Mouse (Mus musculus) midbrain, embryonic 15.5 days (tissue): ENCODE data around the gene Fads1. TPM values are rescaled to one million over a fixed set of nuclear protein-coding genes. Genes with fewer than 3 reads are reported as not detected.

Experiments
- ATAC-seq: fragments of 200-750 bp; cut with Nextera tagmentation; replicated peaks from 2 replicates; pipeline ENCODE4 v1.8.0; 2017; ENCODE audit warnings: moderate TSS enrichment
- H3K27ac ChIP-seq: fragments of 300-500 bp; sonication (generic); 2 replicates; pipeline ENCODE4 v1.5.1; 2015; ENCODE audit warnings: mild to moderate bottlenecking, inconsistent platforms
- H3K27me3 ChIP-seq: fragments of 300-500 bp; sonication (generic); replicated peaks from 2 replicates; pipeline ENCODE4 v1.6.1; 2015; ENCODE audit warnings: inconsistent platforms
- H3K36me3 ChIP-seq: fragments of 300-500 bp; sonication (generic); replicated peaks from 2 replicates; pipeline ENCODE4 v1.6.1; 2015; ENCODE audit warnings: inconsistent platforms
- H3K4me1 ChIP-seq: fragments of 300-500 bp; sonication (generic); 2 replicates; pipeline ENCODE4 v1.6.1; 2015; ENCODE audit warnings: inconsistent platforms
- H3K4me2 ChIP-seq: fragments of 300-500 bp; sonication (generic); 2 replicates; pipeline ENCODE4 v1.6.1; 2015; ENCODE audit warnings: inconsistent platforms, mild to moderate bottlenecking, moderate library complexity
- H3K4me3 ChIP-seq: fragments of 300-500 bp; sonication (generic); 2 replicates; pipeline ENCODE4 v1.5.1; 2015; ENCODE audit warnings: mild to moderate bottlenecking, inconsistent platforms
- H3K9ac ChIP-seq: fragments of 300-500 bp; sonication (generic); 2 replicates; pipeline ENCODE4 v1.6.1; 2015; ENCODE audit warnings: mild to moderate bottlenecking, inconsistent platforms
- H3K9me3 ChIP-seq: fragments of 300-500 bp; sonication (generic); 2 replicates; pipeline ENCODE4 v1.6.1; 2016; ENCODE audit warnings: inconsistent platforms
- WGBS: fragments of 180-500 bp; shearing (Covaris S2); methylation state at CpG from one replicate; pipeline ENCODE4 v1.1.7; 2015; ENCODE audit warnings: mixed read lengths; 5-methylcytosine and 5-hydroxymethylcytosine counted together
- polyA plus RNA-seq: library from polyadenylated mRNA; unstranded; fragments of >200 nt; fragmentation: Nextera tagmentation; extraction: Ambion mirVana; gene quantifications from 2 replicates; pipeline ENCODE4 v1.2.1, GENCODE M21; 2015

Gene Fads1
- polyA plus RNA-seq, 1 experiment from 2014 or later: 182 TPM

- no peak overlapping the region for H3K4me3 ChIP-seq
- no peak overlapping the region for H3K27ac ChIP-seq
- no peak overlapping the region for H3K9ac ChIP-seq
- H3K9me3 ChIP-seq: no peaks in the 10 kb centered on the region
- 45% methylated on average over 8 of the region's 8 CpGs for WGBS
- H3K27me3 ChIP-seq: no peaks in the 10 kb centered on the region
- no peaks in the 10 kb centered on the region for H3K36me3 ChIP-seq
- no peak for ATAC-seq
- peaks cover 5% of the 10 kb centered on the region; the same call in 1 of the 2 replicates for H3K4me1 ChIP-seq
- no peak overlapping the region for H3K4me2 ChIP-seq
Observed at GRCm38 (mm10) chr19:10222656-10223055, 40.0 kb downstream of the Fads1 start.

GRCm38 (mm10) chr19:10223561-10223960, 40.9 kb downstream of the Fads1 start:
- H3K4me3 ChIP-seq: no peak overlapping the region
- 69% methylated on average over 4 of the region's 4 CpGs for WGBS
- H3K4me1 ChIP-seq: peaks cover 5% of the 10 kb centered on the region; the same call in 1 of the 2 replicates
- no peak for ATAC-seq
- H3K27ac ChIP-seq: no peak overlapping the region
- H3K36me3 ChIP-seq: no peaks in the 10 kb centered on the region
- no peak overlapping the region for H3K9ac ChIP-seq
- no peak overlapping the region for H3K4me2 ChIP-seq
- no peaks in the 10 kb centered on the region for H3K27me3 ChIP-seq
- no peaks in the 10 kb centered on the region for H3K9me3 ChIP-seq

- ATAC-seq: 0 out of 2 replicates have a peak, but pooled peaks have one; percentile 24
- Histone ChIP-seq H3K9me3 (no peaks in the 10 kb centered on the region), H3K4me2 (0 out of 2 replicates have a peak overlapping the region, but pooled peaks have one; percentile 9), H3K36me3 (no peaks in the 10 kb centered on the region), H3K4me1 (peaks cover 5% of the 10 kb centered on the region; the same call in 1 of the 2 replicates), H3K27ac (no peak overlapping the region), H3K4me3 (no peak overlapping the region), H3K27me3 (no peaks in the 10 kb centered on the region), H3K9ac (no peak overlapping the region)
- WGBS: 32% methylated on average over 26 of the region's 26 CpGs
Observed at GRCm38 (mm10) chr19:10224637-10225453, 42.2 kb downstream of the Fads1 start.

- Histone ChIP-seq H3K9me3 (no peaks in the 10 kb centered on the region), H3K4me3 (no peak overlapping the region), H3K9ac (no peak overlapping the region), H3K4me1 (peaks cover 5% of the 10 kb centered on the region; the same call in 1 of the 2 replicates), H3K27me3 (no peaks in the 10 kb centered on the region), H3K27ac (no peak overlapping the region), H3K4me2 (no peak overlapping the region), H3K36me3 (no peaks in the 10 kb centered on the region)
- no peak for ATAC-seq
- 87% methylated on average over 4 of the region's 4 CpGs for WGBS
Observed at GRCm38 (mm10) chr19:10225767-10226166, 43.1 kb downstream of the Fads1 start.

GRCm38 (mm10) chr19:10231016-10231415, 48.3 kb downstream of the Fads1 start:
- no peak overlapping the region for H3K9ac ChIP-seq
- H3K9me3 ChIP-seq: no peaks in the 10 kb centered on the region
- H3K4me1 ChIP-seq: no peaks in the 10 kb centered on the region
- H3K27me3 ChIP-seq: no peaks in the 10 kb centered on the region
- 9% methylated on average over 7 of the region's 7 CpGs for WGBS
- no peak overlapping the region for H3K27ac ChIP-seq
- no peak for ATAC-seq
- H3K4me3 ChIP-seq: no peak overlapping the region
- no peak overlapping the region for H3K4me2 ChIP-seq
- H3K36me3 ChIP-seq: no peaks in the 10 kb centered on the region

- Histone ChIP-seq H3K27me3 (no peaks in the 10 kb centered on the region), H3K4me1 (no peaks in the 10 kb centered on the region), H3K36me3 (no peaks in the 10 kb centered on the region), H3K9me3 (no peaks in the 10 kb centered on the region), H3K27ac (no peak overlapping the region), H3K4me3 (no peak overlapping the region), H3K9ac (no peak overlapping the region), H3K4me2 (no peak overlapping the region)
- no peak for ATAC-seq
- 17% methylated on average over 5 of the region's 5 CpGs for WGBS
Observed at GRCm38 (mm10) chr19:10231871-10232270, 49.2 kb downstream of the Fads1 start.

- no peak overlapping the region for H3K4me2 ChIP-seq
- 35% methylated on average over 9 of the region's 9 CpGs for WGBS
- H3K9me3 ChIP-seq: no peaks in the 10 kb centered on the region
- no peak for ATAC-seq
- H3K27ac ChIP-seq: no peak overlapping the region
- no peaks in the 10 kb centered on the region for H3K4me1 ChIP-seq
- no peak overlapping the region for H3K9ac ChIP-seq
- H3K36me3 ChIP-seq: no peaks in the 10 kb centered on the region
- no peak overlapping the region for H3K4me3 ChIP-seq
- no peaks in the 10 kb centered on the region for H3K27me3 ChIP-seq
Observed at GRCm38 (mm10) chr19:10232327-10233017, 49.8 kb downstream of the Fads1 start.

- no peaks in the 10 kb centered on the region for H3K9me3 ChIP-seq
- no peak overlapping the region for H3K9ac ChIP-seq
- no peak overlapping the region for H3K4me3 ChIP-seq
- H3K4me1 ChIP-seq: peaks cover 9% of the 10 kb centered on the region; the same call in 1 of the 2 replicates
- no peak overlapping the region for H3K4me2 ChIP-seq
- no peaks in the 10 kb centered on the region for H3K36me3 ChIP-seq
- WGBS: 81% methylated on average over 9 of the region's 9 CpGs
- H3K27me3 ChIP-seq: peaks cover 9% of the 10 kb centered on the region; the same call in 1 of the 2 replicates
- ATAC-seq: no peak
- no peak overlapping the region for H3K27ac ChIP-seq
Observed at GRCm38 (mm10) chr19:10235784-10236565, 53.3 kb downstream of the Fads1 start.

- ATAC-seq: no peak
- Histone ChIP-seq H3K9ac (no peak overlapping the region), H3K9me3 (no peaks in the 10 kb centered on the region), H3K27me3 (peaks cover 11% of the 10 kb centered on the region; the same call in 1 of the 2 replicates), H3K27ac (no peak overlapping the region), H3K4me1 (peaks cover 9% of the 10 kb centered on the region; the same call in 1 of the 2 replicates), H3K36me3 (no peaks in the 10 kb centered on the region), H3K4me3 (no peak overlapping the region), H3K4me2 (no peak overlapping the region)
- WGBS: 57% methylated on average over 3 of the region's 3 CpGs
Observed at GRCm38 (mm10) chr19:10238477-10238876, 55.8 kb downstream of the Fads1 start.

GRCm38 (mm10) chr19:10239419-10239818, 56.7 kb downstream of the Fads1 start:
- 42% methylated on average over 2 of the region's 2 CpGs for WGBS

GRCm38 (mm10) chr19:10239975-10240653, 57.4 kb downstream of the Fads1 start:
- Histone ChIP-seq H3K27ac (no peak overlapping the region), H3K27me3 (peaks cover 11% of the 10 kb centered on the region; the same call in 1 of the 2 replicates), H3K9ac (peak overlapping the region; percentile 19; the same call in 1 of the 2 replicates), H3K4me2 (peak overlapping the region; percentile 63), H3K36me3 (no peaks in the 10 kb centered on the region), H3K9me3 (no peaks in the 10 kb centered on the region), H3K4me3 (peak overlapping the region; percentile 42), H3K4me1 (peaks cover 9% of the 10 kb centered on the region; the same call in 1 of the 2 replicates)
- 2% methylated on average over 26 of the region's 26 CpGs for WGBS
- no peak; the same call in 1 of the 2 replicates for ATAC-seq

More at GRCm38 (mm10) chr19:10239419-10239818, 56.7 kb downstream of the Fads1 start:
- no peak overlapping the region for H3K9ac ChIP-seq
- H3K36me3 ChIP-seq: no peaks in the 10 kb centered on the region
- peaks cover 9% of the 10 kb centered on the region; the same call in 1 of the 2 replicates for H3K4me1 ChIP-seq
- peaks cover 11% of the 10 kb centered on the region; the same call in 1 of the 2 replicates for H3K27me3 ChIP-seq
- H3K4me2 ChIP-seq: no peak overlapping the region
- no peak overlapping the region for H3K4me3 ChIP-seq
- no peaks in the 10 kb centered on the region for H3K9me3 ChIP-seq
- H3K27ac ChIP-seq: no peak overlapping the region
- ATAC-seq: no peak
